Mouse (Mus musculus) ES-Bruce4 (cell line): ENCODE measurements around the gene Dnttip1.

Source experiments
- EP300 ChIP-seq: IDR thresholded peaks from 2 replicates; pipeline ENCODE4 v1.6.1; 2011; ENCODE audit warnings: low read depth, low read length; ENCODE audit not compliant: insufficient read depth
- POLR2A ChIP-seq: IDR thresholded peaks from one replicate; pipeline ENCODE4 v1.8.1; 2011; ENCODE audit warnings: low read length; ENCODE audit not compliant: insufficient read depth

GRCm38 (mm10) chr2:164758692-164759091 is 12.9 kb downstream of the Dnttip1 start:
- TF ChIP-seq POLR2A (no peak), EP300 (no peak)
